Mouse (Mus musculus): ENCODE results near the gene Tpte.
"Not testable (repeated sequence)": the region's sequence is repeated elsewhere in the genome, so short reads cannot be mapped to it uniquely, and the experiment has no call there.

Gene Tpte

DNA sequence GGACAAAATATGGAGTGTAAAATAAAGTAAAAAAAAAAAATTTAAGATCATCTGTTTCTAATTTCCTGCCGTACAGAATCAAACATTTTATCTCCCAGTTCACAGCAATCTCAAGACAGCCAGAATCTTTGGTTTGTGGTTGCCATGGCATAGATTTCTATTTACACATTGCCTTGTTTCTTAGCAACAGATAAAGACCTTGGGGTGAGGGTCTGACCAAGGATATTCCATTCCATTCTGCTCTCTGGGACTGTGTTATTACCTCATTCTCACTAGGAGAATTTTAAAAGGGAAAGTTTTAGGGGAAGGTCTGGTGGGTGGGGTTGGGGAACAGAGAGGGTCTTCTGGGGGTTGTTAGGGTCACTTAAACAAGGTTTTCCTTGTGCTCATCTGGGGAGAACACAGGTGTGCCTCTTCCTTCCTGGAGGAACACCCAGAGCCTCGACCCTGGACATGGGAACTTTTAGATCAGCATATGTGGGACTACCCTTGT lies at the start of gene Tpte:
Gene Tpte (plus strand): TSS at position 443 of the 493 bp plus-strand sequence.
- DNase-seq (ENCODE audit: low spot score) = no peak

DNA sequence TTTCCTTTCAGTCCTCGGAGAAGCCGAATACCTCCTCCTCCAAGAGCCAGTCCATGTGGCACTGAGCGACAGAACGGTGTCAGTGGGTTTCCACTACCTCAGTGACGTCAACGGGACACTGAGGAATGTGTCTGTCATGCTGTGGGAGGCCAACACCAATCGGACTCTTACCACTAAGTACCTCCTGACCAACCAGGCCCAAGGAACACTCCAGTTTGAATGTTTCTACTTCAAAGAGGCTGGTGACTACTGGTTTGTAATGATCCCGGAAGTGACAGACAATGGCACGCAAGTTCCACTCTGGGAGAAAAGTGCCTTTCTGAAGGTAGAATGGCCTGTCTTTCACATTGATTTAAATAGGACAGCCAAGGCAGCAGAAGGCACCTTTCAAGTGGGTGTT lies 40.3 kb upstream of the Tpte start:
- no peak for DNase-seq (ENCODE audit: low spot score)

DNA sequence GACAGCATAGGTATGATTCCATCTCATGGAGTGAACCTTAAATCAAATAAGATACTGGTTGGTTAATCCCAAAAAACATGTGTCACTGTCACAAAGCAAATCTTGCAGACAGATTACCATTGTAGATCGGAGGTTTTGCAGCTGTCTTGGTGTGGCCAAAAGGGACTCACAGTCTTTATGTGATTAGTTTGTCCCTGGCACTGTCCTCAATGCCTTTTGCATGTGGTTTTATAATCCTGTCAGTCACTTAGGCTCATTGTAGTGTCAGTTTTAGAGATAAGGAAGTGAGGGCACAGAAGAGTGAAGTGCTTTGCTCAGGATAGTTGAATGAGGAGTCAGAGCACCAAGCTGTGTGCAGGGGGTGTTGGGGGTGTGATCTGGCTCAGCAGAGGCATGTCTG lies 37.6 kb upstream of the Tpte start:
- DNase-seq (ENCODE audit: low spot score) = no peak

DNA sequence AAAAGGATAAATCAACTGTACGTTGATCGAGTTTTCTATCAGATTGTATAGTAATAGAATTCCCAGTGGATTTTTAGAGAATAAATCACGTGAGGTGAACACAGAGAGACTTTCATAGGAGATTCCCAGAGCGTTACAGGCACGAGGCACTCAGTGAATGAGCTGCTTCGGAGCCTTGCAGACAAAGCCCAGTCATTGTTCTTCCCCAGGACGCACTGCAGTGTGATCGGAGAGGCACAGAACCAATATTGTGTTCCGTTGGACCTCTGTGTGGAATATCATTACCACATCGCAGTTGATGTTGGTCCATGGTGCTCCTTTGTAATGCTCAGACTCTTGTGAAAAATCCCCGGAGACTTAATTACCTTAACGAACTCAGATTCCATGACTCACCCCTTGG lies 35.3 kb upstream of the Tpte start:
- no peak for DNase-seq (ENCODE audit: low spot score)

DNA sequence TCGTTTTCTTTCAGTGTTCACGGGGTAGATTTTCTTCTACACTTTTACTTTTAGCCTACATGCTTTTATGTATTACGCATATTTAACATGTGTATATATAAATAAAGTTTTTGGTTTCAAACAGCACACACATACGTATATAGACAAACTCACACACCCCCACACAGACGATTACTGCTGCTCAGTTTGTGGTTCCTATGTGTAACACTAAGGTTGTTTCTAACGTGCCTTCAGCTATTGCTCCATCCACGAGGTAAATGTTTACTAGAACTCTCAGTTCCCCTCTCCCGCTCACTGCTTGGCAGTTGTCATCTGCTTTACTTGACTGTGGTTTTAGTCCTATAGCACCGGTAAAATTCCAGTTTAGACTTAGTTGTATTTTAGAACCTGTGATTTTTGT lies 34.2 kb upstream of the Tpte start:
- no peak for DNase-seq (ENCODE audit: low spot score)

DNA sequence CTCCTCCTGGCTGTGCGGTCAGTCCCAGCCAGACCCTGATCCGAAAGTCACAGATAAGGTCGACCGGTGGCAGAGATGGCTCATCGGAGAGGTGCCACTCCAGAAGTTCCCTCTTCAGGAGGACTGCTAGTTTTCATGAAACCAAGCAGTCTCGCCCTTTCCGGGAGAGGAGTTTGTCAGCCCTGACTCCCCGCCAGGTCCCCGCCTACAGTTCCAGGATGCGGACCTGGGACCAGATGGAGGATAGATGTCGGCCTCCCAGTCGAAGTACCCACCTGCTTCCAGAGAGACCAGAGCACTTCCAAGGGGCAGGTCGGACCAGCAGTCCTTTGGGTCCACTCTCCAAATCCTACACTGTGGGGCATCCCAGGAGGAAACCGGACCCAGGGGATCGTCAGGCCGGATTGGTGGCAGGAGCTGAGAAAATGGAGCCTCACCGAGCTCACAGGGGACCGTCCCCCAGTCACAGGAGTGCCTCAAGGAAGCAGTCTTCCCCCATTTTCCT lies 24.2 kb upstream of the Tpte start:
- no peak for DNase-seq (ENCODE audit: low spot score)

DNA sequence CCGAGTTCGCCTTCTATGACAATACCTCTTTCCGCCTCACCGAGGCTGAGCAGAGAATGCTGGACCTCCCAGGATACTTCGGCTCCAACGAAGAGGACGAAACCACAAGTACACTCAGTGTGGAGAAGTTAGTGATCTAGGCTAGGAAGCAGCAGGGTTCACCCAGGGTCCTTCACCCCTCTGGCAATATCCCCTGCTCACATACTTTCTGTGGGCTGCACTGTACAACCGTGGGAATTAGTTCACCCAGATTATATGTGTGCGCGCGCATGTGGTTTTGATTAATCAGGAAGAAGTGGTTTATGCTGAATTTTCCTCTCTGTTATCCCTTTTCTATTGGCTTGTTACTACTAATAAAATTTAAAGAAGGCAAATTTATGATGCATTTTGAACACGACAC lies 23.7 kb upstream of the Tpte start:
- DNase-seq (ENCODE audit: low spot score) = no peak

DNA sequence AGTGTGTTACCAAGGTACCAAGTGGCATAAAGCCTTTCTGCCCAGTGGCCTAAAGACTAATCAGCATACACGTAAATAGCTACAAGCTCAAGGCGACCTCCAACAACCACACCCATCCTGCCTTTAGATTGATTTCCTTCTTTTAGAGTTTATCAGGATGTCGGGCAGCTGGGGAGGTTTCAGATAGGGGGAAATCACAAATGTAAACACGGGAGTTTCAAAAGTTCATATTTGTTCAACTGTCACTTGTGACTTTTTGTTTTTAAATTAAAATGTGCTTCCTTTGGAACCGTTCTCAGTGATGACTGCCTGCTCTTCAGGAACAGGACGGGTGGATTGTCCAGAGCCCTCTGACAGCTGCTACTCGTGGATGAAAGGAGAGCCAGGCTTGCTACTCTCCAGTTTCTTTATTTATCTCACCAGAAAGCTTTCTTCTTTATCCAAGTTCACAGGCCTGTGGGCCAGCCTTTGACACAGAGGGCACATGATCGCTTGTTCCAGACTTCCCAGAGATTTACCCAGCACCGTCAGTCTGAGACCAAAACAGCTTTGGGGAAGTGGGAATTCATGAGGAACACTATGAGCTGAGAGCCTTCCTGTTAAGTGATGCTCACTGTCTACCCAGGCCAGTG lies 23.0 kb upstream of the Tpte start:
- DNase-seq (ENCODE audit: low spot score) = peak; percentile 46

DNA sequence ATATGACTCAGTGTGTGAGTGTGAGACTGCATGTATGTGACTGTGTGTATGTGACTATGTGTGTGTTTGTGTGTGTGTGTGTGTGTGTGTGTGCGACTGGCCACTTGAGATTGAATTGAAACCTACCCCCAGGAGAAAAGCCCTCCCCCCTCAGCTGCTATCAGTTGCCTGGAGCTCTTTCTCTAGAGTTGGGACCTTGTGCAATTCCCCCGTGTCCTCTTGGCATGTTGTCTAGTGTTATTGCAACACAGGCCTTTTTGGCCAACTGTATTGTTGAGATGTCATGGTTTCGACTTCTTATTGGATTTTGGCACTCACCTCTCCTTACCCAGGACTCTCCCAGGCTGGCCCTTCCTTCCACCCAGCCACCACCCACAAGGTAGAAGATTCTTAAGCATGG lies 21.0 kb upstream of the Tpte start:
- peak; percentile 95 for DNase-seq (ENCODE audit: low spot score)

DNA sequence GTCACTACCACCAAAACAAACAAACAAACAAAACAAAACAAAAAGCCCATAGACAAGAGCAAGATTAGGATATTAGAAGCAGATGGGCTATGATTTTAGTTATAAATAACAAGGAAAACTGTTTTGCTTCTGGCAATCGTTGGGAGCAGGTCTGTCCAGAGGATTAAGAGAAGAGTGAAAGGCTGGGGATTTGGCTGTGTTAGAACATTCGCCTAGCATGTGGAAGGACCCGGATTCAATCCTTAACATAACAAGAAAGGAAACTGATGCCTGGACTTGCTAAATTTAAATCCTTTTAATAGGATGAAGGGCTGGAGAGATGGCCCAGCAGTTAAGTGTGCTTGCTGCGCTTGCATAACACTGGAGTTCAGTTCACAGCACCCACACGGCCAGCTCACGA lies 18.9 kb upstream of the Tpte start:
- no peak for DNase-seq (ENCODE audit: low spot score)

DNA sequence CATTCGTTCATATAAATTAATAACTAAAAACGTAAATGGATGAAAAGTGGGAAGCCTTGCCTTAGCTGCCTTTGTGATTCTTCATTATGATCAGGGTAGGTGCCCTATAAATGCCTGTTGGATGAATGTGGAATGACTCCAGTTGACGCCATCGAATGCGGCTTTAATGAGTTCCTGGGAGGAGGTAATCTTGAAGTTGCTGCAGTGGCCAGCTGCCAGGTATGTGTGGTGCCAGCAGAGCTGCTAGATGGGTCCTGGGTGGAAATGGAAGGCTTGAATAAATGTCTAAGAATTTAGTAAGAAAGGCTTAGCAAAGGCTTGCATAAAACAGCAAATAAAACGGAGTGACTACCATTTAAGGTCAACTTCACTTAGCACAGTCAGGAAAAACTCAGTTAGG lies 18.5 kb upstream of the Tpte start:
- DNase-seq (ENCODE audit: low spot score) = peak; percentile 48

DNA sequence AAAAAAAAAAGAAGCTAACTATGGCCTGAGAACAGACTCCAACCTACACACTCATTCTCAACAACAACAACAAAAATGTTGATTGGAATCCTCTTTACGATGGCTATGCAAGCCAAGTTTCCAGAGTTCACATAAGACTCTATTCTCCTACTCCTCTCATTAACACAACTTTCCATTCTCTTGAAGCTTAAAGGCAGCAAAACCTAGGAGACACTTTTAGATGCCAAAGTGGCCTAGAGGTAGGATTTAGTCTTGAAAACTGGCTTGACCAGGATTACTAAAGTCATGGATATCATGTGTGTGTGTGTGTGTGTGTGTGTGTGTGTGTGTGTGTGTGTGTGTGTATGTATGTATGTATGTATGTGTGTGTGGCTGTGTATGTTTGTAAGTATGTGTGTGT lies 18.0 kb upstream of the Tpte start:
- DNase-seq (ENCODE audit: low spot score) = peak; percentile 43

DNA sequence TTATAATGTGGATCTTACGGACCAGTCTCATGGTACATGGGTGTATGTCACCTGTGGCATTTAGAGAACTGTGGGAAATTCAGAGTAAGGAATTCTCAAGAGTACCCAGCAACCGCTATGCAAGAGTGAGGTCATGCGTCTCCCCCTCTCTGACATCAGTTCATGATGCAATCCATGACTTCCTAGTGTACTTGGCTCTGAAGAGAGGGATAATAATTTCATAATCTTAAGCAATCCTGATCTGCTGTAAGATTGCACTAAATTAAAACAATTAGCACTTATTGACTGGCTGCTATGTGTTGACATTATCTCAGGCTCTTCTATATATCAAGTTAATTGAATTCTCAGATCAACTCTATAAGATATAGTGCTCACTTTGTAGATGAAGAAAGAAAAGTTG lies 16.4 kb upstream of the Tpte start:
- DNase-seq (ENCODE audit: low spot score) = peak; percentile 48

DNA sequence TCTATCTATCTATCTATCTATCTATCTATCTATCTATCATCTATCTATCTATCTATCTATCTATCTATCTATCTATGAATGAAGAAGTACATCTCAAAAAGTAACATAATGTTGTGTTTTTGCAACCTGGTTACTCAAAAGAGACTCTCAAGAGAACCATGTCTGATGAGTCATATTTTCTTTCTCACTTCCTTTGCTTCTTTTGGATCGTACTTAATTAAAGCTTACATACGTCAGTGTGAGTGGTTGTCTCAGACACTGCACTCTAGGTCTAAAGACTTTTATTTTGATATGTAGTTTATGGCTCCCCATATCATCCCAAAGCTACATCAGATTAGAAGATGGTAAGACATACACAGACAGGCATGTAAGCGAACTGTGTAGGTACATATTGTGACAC lies 10.1 kb upstream of the Tpte start:
- DNase-seq (ENCODE audit: low spot score) = no peak

DNA sequence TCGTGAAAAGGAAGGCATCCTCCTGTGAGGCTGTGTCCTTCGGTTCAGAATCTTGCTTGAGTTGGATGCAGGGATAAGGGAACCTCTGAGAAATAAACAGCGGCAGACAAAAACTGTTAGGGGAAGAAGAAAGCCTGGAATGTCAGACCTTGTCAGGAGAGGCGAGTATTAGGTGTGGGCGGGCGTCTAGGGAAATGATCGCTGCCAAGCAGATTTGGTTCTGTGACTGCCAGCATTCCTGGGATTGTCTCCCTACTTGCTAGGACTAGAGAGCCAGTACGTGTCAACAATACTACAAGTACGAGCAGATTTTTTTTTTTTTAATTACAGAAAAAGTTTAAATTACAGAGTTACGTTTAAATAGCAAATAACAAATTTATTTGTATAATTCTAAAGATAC lies 8.6 kb upstream of the Tpte start:
- DNase-seq (ENCODE audit: low spot score) = no peak

DNA sequence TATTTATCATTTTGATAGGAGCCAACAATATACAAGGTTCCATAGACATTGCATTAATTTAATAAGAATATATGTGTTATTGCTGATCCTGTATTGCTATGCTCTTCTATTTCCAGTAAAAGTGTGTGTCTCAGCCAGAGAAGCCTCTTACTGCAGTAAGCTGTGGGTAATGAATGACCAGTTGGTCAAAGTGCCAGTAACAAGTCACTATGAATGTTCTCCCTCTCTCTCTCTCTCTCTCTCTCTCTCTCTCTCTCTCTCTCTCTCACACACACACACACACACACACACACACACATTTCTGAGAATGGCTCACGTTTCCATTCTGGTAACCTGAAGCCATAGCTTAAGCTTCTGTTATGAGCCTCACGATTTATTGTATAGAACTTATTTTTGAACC lies 19.1 kb downstream of the Tpte start:
- no peak for DNase-seq (ENCODE audit: low spot score)

DNA sequence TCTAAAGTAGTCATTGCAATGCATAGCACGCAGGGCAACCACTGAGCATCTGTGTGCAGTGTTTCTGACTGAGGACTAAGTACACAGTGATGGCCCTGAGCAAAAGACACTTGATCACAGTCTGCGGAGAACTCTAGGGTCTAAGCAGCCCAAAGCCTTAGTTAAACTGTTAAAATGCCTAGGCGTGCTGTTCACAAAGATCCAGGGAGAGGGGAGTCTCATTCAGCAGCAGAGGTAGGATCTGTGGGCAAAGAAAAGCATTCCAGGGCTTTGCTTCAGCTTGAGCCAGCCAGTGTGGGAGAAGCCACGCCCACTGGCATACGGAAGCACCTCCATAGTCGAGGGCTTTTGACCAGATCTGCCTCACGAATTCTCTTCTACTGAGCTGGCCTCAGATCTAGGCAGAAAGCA lies 19.7 kb downstream of the Tpte start:
- no peak for DNase-seq (ENCODE audit: low spot score)

DNA sequence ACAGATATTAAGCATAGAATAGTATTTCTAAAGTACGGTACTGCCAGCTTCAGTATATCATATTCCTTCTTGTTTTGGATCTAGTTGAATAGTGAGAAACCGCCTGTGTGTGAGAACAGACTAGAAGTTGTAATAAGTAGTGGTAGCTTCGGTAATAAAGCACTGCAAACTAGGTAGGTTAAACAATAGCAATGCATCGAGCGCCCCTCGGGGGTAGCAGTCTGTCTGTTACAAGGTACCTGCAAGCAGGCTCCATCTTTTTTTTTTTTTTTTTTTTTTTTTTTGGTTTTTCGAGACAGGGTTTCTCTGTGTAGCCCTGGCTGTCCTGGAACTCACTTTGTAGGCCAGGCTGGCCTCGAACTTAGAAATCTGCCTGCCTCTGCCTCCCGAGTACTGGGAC lies 20.8 kb downstream of the Tpte start:
- not testable (repeated sequence) for DNase-seq (ENCODE audit: low spot score)

DNA sequence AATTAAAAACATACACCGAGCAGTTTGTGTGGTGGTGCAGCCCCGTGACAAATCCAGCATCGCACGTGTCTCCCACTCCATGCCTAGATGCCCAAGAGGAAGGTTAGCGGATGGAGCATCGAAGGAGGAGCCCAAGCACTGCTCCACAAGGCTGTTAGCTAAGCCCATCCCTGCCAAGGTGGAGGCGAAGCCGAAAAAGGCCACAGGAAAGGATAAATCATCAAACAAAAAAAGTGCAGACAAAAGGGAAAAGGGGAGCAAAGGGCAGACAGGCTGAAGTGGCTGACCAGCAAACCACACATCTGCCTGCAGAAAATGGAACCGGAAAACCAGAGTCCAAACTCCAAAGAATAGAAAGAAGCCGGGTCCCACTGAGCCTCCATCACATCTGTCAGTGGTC lies 23.8 kb downstream of the Tpte start:
- DNase-seq (ENCODE audit: low spot score) = no peak

DNA sequence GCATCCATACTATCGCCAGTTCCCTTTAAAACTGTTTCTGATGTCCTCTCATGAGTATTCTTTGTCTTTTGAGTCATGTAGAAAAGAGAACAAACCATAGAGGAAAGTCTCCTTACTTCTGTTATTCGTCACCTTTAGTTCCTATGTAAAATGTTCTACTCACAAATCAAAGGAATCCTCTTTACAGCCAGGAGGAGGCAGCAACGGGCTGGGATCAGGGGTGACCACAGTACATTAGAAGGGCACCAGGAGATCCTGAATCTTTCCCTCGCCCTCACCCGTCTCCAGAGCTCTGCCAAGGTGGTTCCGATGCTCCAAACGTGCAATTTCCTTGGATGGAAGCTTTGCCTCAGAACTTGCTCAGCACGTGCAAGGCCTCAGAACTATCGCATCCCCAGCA lies 28.2 kb downstream of the Tpte start:
- peak; percentile 8 for DNase-seq (ENCODE audit: low spot score)

DNA sequence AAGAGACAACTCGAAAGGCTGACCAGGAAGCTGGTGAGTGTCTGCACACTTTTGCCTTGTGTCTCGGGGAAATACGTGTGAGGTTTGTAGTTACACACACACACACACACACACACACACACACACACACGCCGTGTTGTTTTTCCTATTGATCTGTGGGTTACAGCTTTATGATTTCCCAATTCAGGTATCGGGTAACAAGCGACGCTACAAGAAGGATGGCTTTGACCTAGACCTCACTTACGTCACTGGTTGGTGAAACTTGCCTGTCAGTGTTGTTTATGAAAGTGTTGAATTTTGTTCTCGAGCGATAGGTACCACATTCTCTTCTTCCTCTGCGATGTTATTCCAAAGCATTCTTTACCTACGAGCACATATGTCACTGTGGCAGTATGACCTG lies 52.2 kb downstream of the Tpte start:
- DNase-seq (ENCODE audit: low spot score) = no peak

DNA sequence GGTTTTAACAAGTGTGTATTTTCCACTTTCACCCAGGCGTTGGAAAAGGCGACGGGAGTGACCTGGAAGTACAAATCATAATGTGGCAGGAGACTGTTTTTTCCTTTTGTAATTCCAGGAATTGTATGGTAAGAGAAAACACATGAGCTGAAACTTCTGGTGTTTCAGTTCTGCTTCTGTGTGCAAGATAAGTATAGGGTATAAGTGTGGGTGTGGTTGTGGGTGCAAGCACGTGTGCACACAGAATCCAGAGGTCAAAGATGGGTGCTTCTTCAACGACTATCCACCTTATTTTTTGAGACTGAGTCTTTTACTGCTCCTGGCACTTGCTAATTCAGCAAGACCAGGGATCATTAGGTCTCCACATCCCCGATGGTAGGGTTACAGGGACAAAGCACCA lies 76.1 kb downstream of the Tpte start:
- no peak for DNase-seq (ENCODE audit: low spot score)

DNA sequence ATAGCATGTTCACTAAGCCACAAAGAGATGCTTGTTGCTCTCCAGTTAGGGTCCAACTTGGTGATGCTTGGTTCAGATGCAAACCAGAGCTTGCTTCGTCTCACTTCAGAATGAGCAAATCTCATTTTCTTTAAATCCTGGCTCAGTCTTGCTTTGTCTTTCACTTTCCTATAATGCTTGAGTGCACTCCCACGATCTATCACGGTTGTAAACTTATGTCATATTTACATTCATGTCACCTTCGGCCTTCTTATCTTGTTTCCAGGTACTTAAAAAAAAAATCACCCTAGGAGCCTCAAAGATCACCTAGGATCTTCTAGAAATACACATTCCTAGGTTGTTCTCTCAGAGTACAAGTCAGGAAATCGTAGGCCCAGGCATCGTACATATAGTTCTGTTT lies 76.6 kb downstream of the Tpte start:
- no peak for DNase-seq (ENCODE audit: low spot score)

DNA sequence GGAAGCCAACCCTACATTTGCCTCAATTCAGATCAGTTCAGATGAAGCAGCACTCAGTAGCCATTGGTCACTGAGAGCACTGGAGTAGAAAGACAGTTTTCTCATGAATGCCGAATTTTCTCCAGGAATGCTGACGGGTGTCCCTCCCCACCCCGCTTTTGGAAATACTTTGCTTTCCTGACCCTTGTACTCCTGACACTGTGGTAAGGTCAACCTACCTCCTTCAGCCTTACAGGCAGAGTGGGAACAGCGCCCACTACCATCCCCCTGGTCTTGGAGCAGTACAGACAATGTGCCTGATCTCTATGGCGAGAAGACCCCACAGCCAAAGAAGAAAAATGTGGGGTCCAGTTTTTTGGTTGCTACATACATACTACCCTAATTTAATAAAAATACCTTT lies 93.1 kb downstream of the Tpte start:
- DNase-seq (ENCODE audit: low spot score) = no peak
